Mouse (Mus musculus) brain, embryonic 14.5 days (tissue): ENCODE results near the gene Apex1.

Experiments
- CTCF ChIP-seq: fragments of 200-500 bp; IDR thresholded peaks from 2 replicates; pipeline ENCODE4 v1.5.1; 2012; ENCODE audit warnings: inconsistent platforms, mild to moderate bottlenecking, moderate library complexity, borderline replicate concordance; ENCODE audit not compliant: insufficient read depth, insufficient read length; ENCODE audit errors: extremely low read depth
- POLR2A ChIP-seq: fragments of 200-500 bp; IDR thresholded peaks from 2 replicates; pipeline ENCODE4 v1.6.1; 2012; ENCODE audit warnings: mild to moderate bottlenecking, inconsistent platforms, borderline replicate concordance; ENCODE audit not compliant: poor library complexity, insufficient read depth, insufficient read length, severe bottlenecking; ENCODE audit errors: extremely low read depth

DNA sequence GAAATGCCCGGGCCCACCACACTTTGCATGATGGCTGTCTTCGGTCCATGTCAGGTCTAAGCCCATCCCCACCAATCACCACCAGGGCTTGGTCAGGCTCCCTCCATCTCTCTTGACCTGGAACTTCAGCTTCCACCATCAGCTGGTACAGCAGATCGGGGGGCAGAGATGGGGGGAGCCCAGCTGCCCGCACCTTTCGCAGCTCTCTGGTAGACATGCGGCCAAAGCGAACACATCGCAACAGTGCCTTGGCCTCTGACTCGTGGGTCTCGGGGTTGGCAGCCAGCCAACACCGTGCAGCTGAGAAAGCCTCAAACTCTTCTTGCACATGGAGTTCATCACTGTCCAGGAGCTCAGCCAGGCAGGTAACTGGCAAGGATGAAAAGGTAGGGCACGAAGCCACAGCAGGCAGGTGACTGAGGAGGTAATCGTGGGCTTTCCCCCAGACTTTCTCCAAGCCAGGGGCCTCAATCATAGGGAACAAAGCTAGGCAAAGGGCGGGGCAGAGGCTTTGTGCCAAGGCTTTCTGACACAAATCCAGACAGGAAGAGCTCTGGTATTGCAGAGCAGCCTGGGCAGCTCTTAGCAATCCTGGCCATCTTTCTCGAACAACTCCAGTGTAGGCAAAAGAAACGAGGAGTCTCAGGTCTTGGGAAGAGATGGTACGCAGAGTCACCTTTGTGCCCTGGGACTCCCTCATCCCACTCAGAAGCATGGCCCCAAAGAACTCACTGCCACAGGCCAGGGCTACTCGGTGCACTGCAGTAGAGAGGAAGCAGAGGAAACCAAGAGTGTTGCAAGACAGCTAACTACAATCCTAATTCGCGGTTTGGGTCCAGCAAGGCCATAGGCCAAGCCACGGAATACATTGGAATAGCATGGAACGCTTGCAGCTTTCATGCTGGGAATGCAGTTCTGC lies 32.0 kb upstream of the Apex1 start:
- TF ChIP-seq CTCF (no peak), POLR2A (no peak)
